Mouse (Mus musculus): ENCODE measurements around the gene Rgs12. TPM values are rescaled to one million over a fixed set of nuclear protein-coding genes. Genes with fewer than 3 reads are reported as not detected.

The Rgs12 gene
- polyA plus RNA-seq, 1 experiment, result 50.6 TPM

GRCm38 (mm10) chr5:35076369-35076768 lies 127.1 kb downstream of the Rgs12 start:
- no peak overlapping the region for H3K4me3 ChIP-seq (ENCODE audit: insufficient read depth, poor library complexity, severe bottlenecking)
- no peaks in the 10 kb centered on the region for H3K27me3 ChIP-seq (ENCODE audit: control insufficient read depth, insufficient read depth, insufficient read length)
- no peak overlapping the region for H3ac ChIP-seq (ENCODE audit: control insufficient read depth, insufficient read length, low read depth)
- H3K36me3 ChIP-seq (ENCODE audit: control insufficient read depth, insufficient read depth), result no peaks in the 10 kb centered on the region
- no peaks in the 10 kb centered on the region for H3K79me2 ChIP-seq (ENCODE audit: control insufficient read depth, insufficient read depth)
- no peaks in the 10 kb centered on the region for H3K79me3 ChIP-seq (ENCODE audit: low read depth)
- TF ChIP-seq FOSL1 (IDR thresholded peaks at IDR 0.05; ENCODE audit: insufficient read depth, low read length, poor library complexity, severe bottlenecking) (no peak), CTCF (IDR thresholded peaks at IDR 0.05; ENCODE audit: control insufficient read depth, insufficient read depth, insufficient read length) (no peak), MAX (IDR thresholded peaks at IDR 0.05) (no peak), MYOD1 (IDR thresholded peaks at IDR 0.05; ENCODE audit: control insufficient read depth, insufficient read length, low read depth) (no peak), MYOG (IDR thresholded peaks at IDR 0.05; ENCODE audit: control insufficient read depth, extremely low read depth, insufficient read length) (no peak), USF1 (IDR thresholded peaks at IDR 0.05; ENCODE audit: low read depth) (no peak), CEBPB (IDR thresholded peaks at IDR 0.05; ENCODE audit: low read depth) (no peak)

DNA sequence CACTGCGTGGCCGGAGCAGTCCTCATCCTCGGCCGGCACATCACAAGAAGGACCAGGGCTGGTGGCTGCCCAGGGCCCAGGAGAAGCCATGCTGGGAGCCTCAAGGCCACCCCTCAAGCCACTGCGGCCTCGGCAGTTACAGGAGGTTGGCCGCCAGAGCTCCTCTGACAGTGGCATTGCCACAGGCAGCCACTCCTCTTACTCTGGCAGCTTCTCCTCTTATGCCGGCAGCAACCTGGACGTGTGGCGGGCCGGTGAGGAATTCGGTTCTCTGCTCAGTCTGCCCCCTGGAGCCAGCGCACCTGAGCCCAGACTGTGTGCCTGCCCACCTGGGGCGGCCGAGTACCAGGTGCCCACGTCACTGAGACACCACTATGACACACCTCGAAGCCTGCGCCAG lies 129.9 kb downstream of the Rgs12 start:
- no peaks in the 10 kb centered on the region for H3K27me3 ChIP-seq (ENCODE audit: control insufficient read depth, insufficient read depth, insufficient read length)
- no peak overlapping the region for H3ac ChIP-seq (ENCODE audit: control insufficient read depth, insufficient read length, low read depth)
- H3K36me3 ChIP-seq (ENCODE audit: control insufficient read depth, insufficient read depth), result no peaks in the 10 kb centered on the region
- H3K79me3 ChIP-seq (ENCODE audit: low read depth), result no peaks in the 10 kb centered on the region
- no peak for TF ChIP-seq MAX (IDR thresholded peaks at IDR 0.05)
- no peak for TF ChIP-seq CEBPB (IDR thresholded peaks at IDR 0.05; ENCODE audit: low read depth)
- TF ChIP-seq USF1 (IDR thresholded peaks at IDR 0.05; ENCODE audit: low read depth), result no peak
- no peak for TF ChIP-seq MYOD1 (IDR thresholded peaks at IDR 0.05; ENCODE audit: control insufficient read depth, insufficient read length, low read depth)
- no peak for TF ChIP-seq FOSL1 (IDR thresholded peaks at IDR 0.05; ENCODE audit: insufficient read depth, low read length, poor library complexity, severe bottlenecking)
- no peak for TF ChIP-seq MYOG (IDR thresholded peaks at IDR 0.05; ENCODE audit: control insufficient read depth, extremely low read depth, insufficient read length)
- TF ChIP-seq CTCF (IDR thresholded peaks at IDR 0.05; ENCODE audit: control insufficient read depth, insufficient read depth, insufficient read length), result no peak
- H3K79me2 ChIP-seq (ENCODE audit: control insufficient read depth, insufficient read depth), result no peaks in the 10 kb centered on the region
- H3K4me3 ChIP-seq (ENCODE audit: insufficient read depth, poor library complexity, severe bottlenecking), result no peak overlapping the region

DNA sequence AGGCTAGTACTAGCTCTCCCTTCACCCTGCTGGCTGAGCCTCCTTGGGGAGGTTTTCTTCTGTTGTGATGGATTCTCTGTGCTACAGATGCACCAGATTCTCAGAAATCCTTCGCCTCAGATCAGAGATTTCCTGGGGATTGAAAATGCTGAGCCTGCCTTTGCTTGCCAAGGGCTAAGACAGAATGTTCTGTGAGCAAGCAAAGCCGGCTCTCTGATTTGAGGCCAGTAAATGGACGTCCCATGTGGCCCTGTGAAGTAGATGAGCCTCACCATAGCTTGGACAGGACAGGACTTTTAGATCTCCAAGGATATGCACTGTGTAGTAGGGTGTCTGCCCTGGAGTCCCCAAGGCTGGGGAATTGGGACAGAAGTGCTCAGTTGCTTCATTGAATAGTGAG lies 135.7 kb downstream of the Rgs12 start:
- Histone ChIP-seq H3K27me3 (ENCODE audit: control insufficient read depth, insufficient read depth, insufficient read length) (no peaks in the 10 kb centered on the region), H3K79me2 (ENCODE audit: control insufficient read depth, insufficient read depth) (no peaks in the 10 kb centered on the region), H3K79me3 (ENCODE audit: low read depth) (no peaks in the 10 kb centered on the region), H3ac (ENCODE audit: control insufficient read depth, insufficient read length, low read depth) (no peak overlapping the region), H3K36me3 (ENCODE audit: control insufficient read depth, insufficient read depth) (no peaks in the 10 kb centered on the region), H3K4me3 (ENCODE audit: insufficient read depth, poor library complexity, severe bottlenecking) (no peak overlapping the region)
- no peak for TF ChIP-seq MYOD1 (IDR thresholded peaks at IDR 0.05; ENCODE audit: control insufficient read depth, insufficient read length, low read depth)

- H3K27me3 ChIP-seq (ENCODE audit: control insufficient read depth, insufficient read depth, insufficient read length), result no peaks in the 10 kb centered on the region
- peaks cover 4% of the 10 kb centered on the region for H3K36me3 ChIP-seq (ENCODE audit: control insufficient read depth, insufficient read depth)
- H3K79me3 ChIP-seq (ENCODE audit: low read depth), result no peaks in the 10 kb centered on the region
- no peak overlapping the region for H3K4me3 ChIP-seq (ENCODE audit: insufficient read depth, poor library complexity, severe bottlenecking)
- no peak overlapping the region for H3ac ChIP-seq (ENCODE audit: control insufficient read depth, insufficient read length, low read depth)
- TF ChIP-seq CTCF (IDR thresholded peaks at IDR 0.05; ENCODE audit: control insufficient read depth, insufficient read depth, insufficient read length) (peak; percentile 77), CEBPB (IDR thresholded peaks at IDR 0.05; ENCODE audit: low read depth) (no peak), USF1 (IDR thresholded peaks at IDR 0.05; ENCODE audit: low read depth) (no peak), MYOG (IDR thresholded peaks at IDR 0.05; ENCODE audit: control insufficient read depth, extremely low read depth, insufficient read length) (no peak), MAX (IDR thresholded peaks at IDR 0.05) (peak; percentile 37), FOSL1 (IDR thresholded peaks at IDR 0.05; ENCODE audit: insufficient read depth, low read length, poor library complexity, severe bottlenecking) (no peak)
- no peaks in the 10 kb centered on the region for H3K79me2 ChIP-seq (ENCODE audit: control insufficient read depth, insufficient read depth)
These were observed 139.8 kb downstream of the Rgs12 start for GRCm38 (mm10) chr5:35088785-35089613.

Small RNAs within 50 kb of the gene (microRNA-seq; reads per million reads assigned to microRNA genes)
- gene Mir3097 (ENCODE audit: borderline microRNAs expressed), result 6.2 reads per million, percentile 54 among the genes with 10 or more reads in this experiment

Other genes starting within 250 kb of the Rgs12 start
- 8.0 TPM for gene Htt, start 187.7 kb upstream of the Rgs12 start, polyA plus RNA-seq (2012; fragmentation: generic; extraction: Trizol)
- not detected for gene Msantd1, start 41.4 kb upstream of the Rgs12 start, polyA plus RNA-seq (2012; fragmentation: generic; extraction: Trizol)
- 0.06 TPM for gene Hgfac, start 92.1 kb downstream of the Rgs12 start, polyA plus RNA-seq (2012; fragmentation: generic; extraction: Trizol)
- gene Dok7, start 107.3 kb downstream of the Rgs12 start, polyA plus RNA-seq (2012; fragmentation: generic; extraction: Trizol), result 15.8 TPM
- gene Lrpap1, start 156.3 kb downstream of the Rgs12 start, polyA plus RNA-seq (2012; fragmentation: generic; extraction: Trizol), result 26.5 TPM